Mouse (Mus musculus) heart, embryonic 12.5 days (tissue): ENCODE data around the gene Ino80. TPM values are rescaled to one million over a fixed set of nuclear protein-coding genes. Genes with fewer than 3 reads are reported as not detected.

ENCODE experiments used
- ATAC-seq: fragments of 200-750 bp; cut with Nextera tagmentation; 2 replicates; pipeline ENCODE4 v1.8.0; 2017; ENCODE audit warnings: moderate TSS enrichment, moderate library complexity; ENCODE audit not compliant: insufficient number of reproducible peaks, low FRiP score
- H3K27ac ChIP-seq: fragments of 300-500 bp; sonication (generic); 2 replicates; pipeline ENCODE4 v1.5.1; 2016; ENCODE audit warnings: mild to moderate bottlenecking, moderate library complexity; ENCODE audit not compliant: poor library complexity, severe bottlenecking
- H3K27me3 ChIP-seq: fragments of 300-500 bp; sonication (generic); replicated peaks from 2 replicates; pipeline ENCODE4 v1.6.1; 2016; ENCODE audit warnings: mild to moderate bottlenecking, moderate library complexity
- H3K36me3 ChIP-seq: fragments of 300-500 bp; sonication (generic); 2 replicates; pipeline ENCODE4 v1.6.1; 2016; ENCODE audit warnings: mild to moderate bottlenecking, moderate library complexity
- H3K4me1 ChIP-seq: fragments of 300-500 bp; sonication (generic); replicated peaks from 2 replicates; pipeline ENCODE4 v1.6.1; 2016; ENCODE audit warnings: mild to moderate bottlenecking
- H3K4me2 ChIP-seq: fragments of 300-500 bp; sonication (generic); 2 replicates; pipeline ENCODE4 v1.6.1; 2016; ENCODE audit warnings: mild to moderate bottlenecking, moderate library complexity
- H3K4me3 ChIP-seq: fragments of 300-500 bp; sonication (generic); 2 replicates; pipeline ENCODE4 v1.5.1; 2016; ENCODE audit warnings: mild to moderate bottlenecking
- H3K9ac ChIP-seq: fragments of 300-500 bp; sonication (generic); 2 replicates; pipeline ENCODE4 v1.6.1; 2016; ENCODE audit warnings: mild to moderate bottlenecking, moderate library complexity
- H3K9me3 ChIP-seq: fragments of 300-500 bp; sonication (generic); replicated peaks from 2 replicates; pipeline ENCODE4 v1.6.1; 2016; ENCODE audit warnings: mild to moderate bottlenecking, moderate library complexity
- WGBS: fragments of 180-500 bp; shearing (Covaris S2); methylation state at CpG from one replicate; pipeline ENCODE4 v1.1.7; 2016; 5-methylcytosine and 5-hydroxymethylcytosine counted together
- polyA plus RNA-seq: library from polyadenylated mRNA; unstranded; fragments of >200 nt; fragmentation: Nextera tagmentation; extraction: Ambion mirVana; gene quantifications from 2 replicates; pipeline ENCODE4 v1.2.1, GENCODE M21; 2016

The Ino80 gene
- polyA plus RNA-seq, 1 experiment from 2014 or later, result 3.8 TPM

- WGBS, result 7% methylated on average over 32 of the region's 32 CpGs
- no peak for ATAC-seq
- Histone ChIP-seq H3K4me1 (peaks cover 64% of the 10 kb centered on the region), H3K9ac (peak overlapping the region; percentile 47; the same call in 1 of the 2 replicates), H3K27ac (no peak overlapping the region), H3K36me3 (no peaks in the 10 kb centered on the region), H3K27me3 (peaks cover 90% of the 10 kb centered on the region), H3K4me3 (peak overlapping the region; percentile 57), H3K9me3 (no peaks in the 10 kb centered on the region), H3K4me2 (peak overlapping the region; percentile 85)
These were observed 153.5 kb downstream of the Ino80 start for GRCm38 (mm10) chr2:119323866-119324575.

Other genes starting within 250 kb of the Ino80 start
- gene Ppp1r14d, start 247.8 kb downstream of the Ino80 start, polyA plus RNA-seq, result not detected in 2 replicates
- 0.82 and 1.00 TPM in 2 replicates for gene Spint1, start 240.3 kb downstream of the Ino80 start, polyA plus RNA-seq
- 0.10 and 0.13 TPM in 2 replicates for gene Rhov, start 206.4 kb downstream of the Ino80 start, polyA plus RNA-seq
- gene Vps18, start 188.9 kb downstream of the Ino80 start, polyA plus RNA-seq, result 15.2 and 15.8 TPM in 2 replicates
- gene Dll4, start 151.9 kb downstream of the Ino80 start, polyA plus RNA-seq, result 6.5 and 6.8 TPM in 2 replicates
- gene Chac1, start 126.5 kb downstream of the Ino80 start, polyA plus RNA-seq, result 0.12 and 0.31 TPM in 2 replicates
- gene Exd1, start 69.9 kb upstream of the Ino80 start, polyA plus RNA-seq, result 0.22 and 0.36 TPM in 2 replicates
- gene Chp1, start 70.0 kb upstream of the Ino80 start, polyA plus RNA-seq, result 47.0 and 47.2 TPM in 2 replicates
- gene Nusap1, start 140.6 kb upstream of the Ino80 start, polyA plus RNA-seq, result 51.6 and 53.3 TPM in 2 replicates
- gene Oip5, start 140.8 kb upstream of the Ino80 start, polyA plus RNA-seq, result 24.3 and 28.3 TPM in 2 replicates
- gene Ndufaf1, start 185.1 kb upstream of the Ino80 start, polyA plus RNA-seq, result 54.8 and 56.7 TPM in 2 replicates
- 34.2 and 34.7 TPM in 2 replicates for gene Rtf1, start 197.4 kb upstream of the Ino80 start, polyA plus RNA-seq